Mouse (Mus musculus): ENCODE data around the gene Tiam1.

DNA sequence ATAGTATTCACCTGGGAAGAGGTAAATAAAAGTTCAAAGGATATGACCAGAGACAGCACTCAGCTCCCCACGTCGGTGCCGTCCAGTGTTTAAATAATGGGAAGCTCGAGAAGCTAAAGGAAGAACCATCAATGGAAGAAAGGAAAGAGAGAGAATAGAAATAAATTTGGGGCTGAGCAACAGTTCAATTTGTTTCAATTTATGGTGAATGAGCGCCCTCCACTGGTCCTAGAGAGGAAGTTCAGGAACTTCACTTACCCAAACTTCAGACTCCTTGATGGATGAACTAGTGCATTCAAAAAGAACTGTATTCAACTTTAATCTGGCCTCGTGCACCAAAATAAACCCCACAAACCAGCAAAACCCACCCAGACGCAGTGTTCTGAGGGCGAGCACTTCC, 378.1 kb downstream of the Tiam1 start:
- no peak for TF ChIP-seq CTCF (IDR thresholded peaks at IDR 0.05; ENCODE audit: extremely low read depth, insufficient read length, insufficient replicate concordance, low read depth, low read length)
- TF ChIP-seq POLR2A (IDR thresholded peaks at IDR 0.05; ENCODE audit: low read depth, low read length): no peak

All from small intestine, adult 2 months (tissue).